Mouse (Mus musculus) forebrain, embryonic 10.5 days (tissue): ENCODE data around the gene Actg2. TPM values are rescaled to one million over a fixed set of nuclear protein-coding genes. Genes with fewer than 3 reads are reported as not detected.

ENCODE experiments used
- DNase-seq: peaks from one replicate; pipeline ENCODE4 v3.0.0-alpha.2; 2017; ENCODE audit warnings: low spot score; ENCODE audit errors: extremely low spot score
- H3K27ac ChIP-seq: fragments of 300-500 bp; sonication (generic); 2 replicates; pipeline ENCODE4 v1.5.1; 2016; ENCODE audit warnings: mild to moderate bottlenecking
- H3K27me3 ChIP-seq: fragments of 300-500 bp; sonication (generic); 2 replicates; pipeline ENCODE4 v1.6.1; 2016; ENCODE audit warnings: mild to moderate bottlenecking; ENCODE audit not compliant: poor library complexity, severe bottlenecking
- H3K36me3 ChIP-seq: fragments of 300-500 bp; sonication (generic); replicated peaks from 2 replicates; pipeline ENCODE4 v1.6.1; 2016; ENCODE audit warnings: mild to moderate bottlenecking, moderate library complexity
- H3K4me1 ChIP-seq: fragments of 300-500 bp; sonication (generic); 2 replicates; pipeline ENCODE4 v1.6.1; 2016
- H3K4me3 ChIP-seq: fragments of 300-500 bp; sonication (generic); 2 replicates; pipeline ENCODE4 v1.5.1; 2016; ENCODE audit warnings: mild to moderate bottlenecking, moderate library complexity
- H3K9me3 ChIP-seq: fragments of 300-500 bp; sonication (generic); 2 replicates; pipeline ENCODE4 v1.6.1; 2016; ENCODE audit warnings: mild to moderate bottlenecking, moderate library complexity
- WGBS: fragments of 180-500 bp; shearing (Covaris S2); methylation state at CpG from one replicate; pipeline ENCODE4 v1.1.7; 2016; 5-methylcytosine and 5-hydroxymethylcytosine counted together
- polyA plus RNA-seq: library from polyadenylated mRNA; unstranded; fragments of >200 nt; fragmentation: Nextera tagmentation; extraction: Ambion mirVana; gene quantifications from 2 replicates; pipeline ENCODE4 v1.2.1, GENCODE M21; 2016

Actg2 gene
- polyA plus RNA-seq, 1 experiment from 2014 or later: 0.26 TPM

- under 1% methylated on average over 54 of the region's 54 CpGs for WGBS
- peak within 1 kb of the TSS; percentile 92 for H3K27ac ChIP-seq
- no peaks in the 10 kb centered on the region for H3K9me3 ChIP-seq
- H3K27me3 ChIP-seq: no peaks in the 10 kb centered on the region
- H3K36me3 ChIP-seq: no peaks in the 10 kb centered on the region
- peak; percentile 99 for DNase-seq
- H3K4me1 ChIP-seq: peaks cover 24% of the 10 kb centered on the region
- peak within 1 kb of the TSS; percentile 82 for H3K4me3 ChIP-seq
Measured at GRCm38 (mm10) chr6:83506258-83507167, 29.6 kb downstream of the Actg2 start, which contains the start of gene Dguok. Gene Dguok (minus strand): TSS chr6:83506969.

DNA sequence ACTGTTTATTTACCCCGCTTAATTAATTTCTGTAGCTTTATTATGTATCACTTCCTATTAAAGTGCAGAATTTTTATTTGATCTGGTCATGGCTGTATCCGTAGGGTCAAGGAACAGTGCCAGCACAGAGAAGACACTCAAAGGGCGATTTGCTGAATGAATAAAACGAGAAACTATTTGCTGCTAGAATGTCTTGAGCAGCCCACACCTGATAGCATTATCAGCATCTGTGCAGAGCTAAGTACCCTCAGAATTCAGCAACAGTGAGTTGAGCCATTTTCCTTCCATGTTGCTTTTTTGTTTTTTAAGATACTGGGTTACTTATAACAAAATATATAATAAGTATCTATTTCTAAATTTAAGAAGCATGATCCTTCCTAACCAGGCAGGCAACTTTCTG lies 30.5 kb downstream of the Actg2 start:
- peaks cover 24% of the 10 kb centered on the region for H3K4me1 ChIP-seq
- H3K9me3 ChIP-seq: no peaks in the 10 kb centered on the region
- H3K27ac ChIP-seq: no peak overlapping the region; the same call in 1 of the 2 replicates
- H3K27me3 ChIP-seq: no peaks in the 10 kb centered on the region
- H3K4me3 ChIP-seq: peak overlapping the region; percentile 82
- no peak for DNase-seq
- 93% methylated on average over 4 of the region's 4 CpGs for WGBS
- H3K36me3 ChIP-seq: peaks cover 2% of the 10 kb centered on the region

DNA sequence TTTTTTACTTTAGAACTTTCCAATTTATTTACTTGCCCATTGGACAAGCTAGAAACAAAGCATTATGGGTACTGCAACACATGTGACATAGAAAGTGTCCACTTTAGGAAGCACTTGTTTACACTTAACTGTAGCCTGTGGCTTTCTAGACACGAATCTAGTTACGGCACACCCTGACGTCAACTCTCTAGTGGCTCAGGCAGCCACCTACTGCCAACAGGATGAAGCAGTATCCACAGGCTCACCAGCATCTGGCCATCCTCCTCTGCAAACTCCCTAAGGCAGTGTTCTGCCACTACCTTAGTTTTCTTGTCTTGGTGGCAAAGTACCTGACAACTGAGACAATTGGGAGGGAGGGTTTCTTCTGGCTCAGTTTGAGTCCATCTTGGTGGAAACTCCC lies 32.7 kb downstream of the Actg2 start:
- no peak overlapping the region for H3K4me3 ChIP-seq
- no peaks in the 10 kb centered on the region for H3K9me3 ChIP-seq
- H3K27ac ChIP-seq: no peak overlapping the region
- H3K4me1 ChIP-seq: peaks cover 24% of the 10 kb centered on the region
- peaks cover 14% of the 10 kb centered on the region for H3K36me3 ChIP-seq
- no peak for DNase-seq
- H3K27me3 ChIP-seq: no peaks in the 10 kb centered on the region
- WGBS: 93% methylated on average over 3 of the region's 3 CpGs

DNA sequence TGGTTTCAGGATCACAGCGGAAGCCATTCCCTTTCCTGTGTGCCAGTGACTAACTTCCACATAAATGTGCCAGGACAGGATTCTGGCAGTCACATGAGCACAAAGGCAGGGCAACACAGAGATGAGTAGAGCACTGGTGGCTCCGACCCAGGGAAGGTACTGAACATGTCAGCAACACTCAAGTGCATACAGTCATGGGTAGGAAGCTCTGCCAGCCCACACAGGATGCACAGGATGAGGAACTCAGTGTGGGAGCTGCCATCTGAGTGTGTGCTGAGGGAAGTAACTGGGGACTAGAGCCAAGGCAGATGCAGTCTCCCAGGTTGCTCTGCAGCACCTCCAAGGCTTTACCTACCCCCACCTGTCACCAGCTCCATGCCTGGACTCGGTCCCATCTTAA lies 33.4 kb downstream of the Actg2 start:
- WGBS: 82% methylated on average over 3 of the region's 3 CpGs
- no peaks in the 10 kb centered on the region for H3K27me3 ChIP-seq

DNA sequence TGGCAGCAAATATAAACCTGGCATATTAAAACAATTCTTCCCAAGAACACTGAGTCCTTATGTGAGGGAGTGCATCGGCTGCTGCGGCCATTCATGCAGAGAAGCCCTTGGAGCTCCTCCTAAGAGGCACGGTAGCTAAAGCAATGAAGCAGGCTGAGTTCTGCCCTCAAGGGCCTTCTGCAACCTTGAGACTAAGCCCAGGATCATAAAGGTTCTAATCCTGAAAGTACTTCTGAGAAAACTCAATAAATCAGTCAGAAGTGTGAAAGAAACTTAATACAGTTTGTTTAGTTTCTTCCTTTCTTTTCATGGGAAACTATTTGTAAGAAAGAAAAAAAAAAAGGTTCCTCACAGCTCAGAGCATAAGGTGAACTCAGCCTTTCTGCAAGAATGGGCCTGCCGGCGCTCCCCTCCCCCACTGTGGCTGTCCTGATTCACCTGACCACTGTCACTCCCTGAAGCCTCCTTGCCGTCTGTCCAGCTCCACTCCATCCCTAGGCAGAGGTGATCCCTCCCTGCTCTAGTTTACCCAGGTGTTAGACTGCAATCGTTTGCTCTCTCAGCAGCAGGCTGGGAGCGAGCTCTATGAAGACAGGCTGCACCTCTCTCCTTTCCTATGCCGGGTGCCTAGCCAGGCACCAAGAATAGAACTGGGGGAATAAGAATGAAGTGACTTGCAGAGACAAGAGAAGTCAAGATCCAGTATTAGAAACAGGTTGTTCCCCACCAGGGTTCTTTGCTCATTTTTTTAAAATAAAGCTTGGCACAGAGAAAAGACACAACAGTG lies 34.3 kb downstream of the Actg2 start:
- H3K4me3 ChIP-seq: no peak overlapping the region
- 67% methylated on average over 9 of the region's 9 CpGs for WGBS
- DNase-seq: no peak
- no peaks in the 10 kb centered on the region for H3K27me3 ChIP-seq
- H3K27ac ChIP-seq: no peak overlapping the region
- peaks cover 14% of the 10 kb centered on the region for H3K4me1 ChIP-seq
- H3K9me3 ChIP-seq: no peaks in the 10 kb centered on the region
- H3K36me3 ChIP-seq: peaks cover 27% of the 10 kb centered on the region

More for the DNA sequence above, 33.4 kb downstream of the Actg2 start:
- DNase-seq: no peak
- no peak overlapping the region for H3K27ac ChIP-seq
- peaks cover 20% of the 10 kb centered on the region for H3K4me1 ChIP-seq
- no peak overlapping the region for H3K4me3 ChIP-seq
- no peaks in the 10 kb centered on the region for H3K9me3 ChIP-seq
- H3K36me3 ChIP-seq: peaks cover 20% of the 10 kb centered on the region

- H3K9me3 ChIP-seq: no peaks in the 10 kb centered on the region
- no peak overlapping the region for H3K27ac ChIP-seq
- H3K27me3 ChIP-seq: no peaks in the 10 kb centered on the region
- peaks cover 7% of the 10 kb centered on the region for H3K4me1 ChIP-seq
- no peak overlapping the region for H3K4me3 ChIP-seq
- 68% methylated on average over 3 of the region's 3 CpGs for WGBS
- H3K36me3 ChIP-seq: peaks cover 40% of the 10 kb centered on the region
- no peak for DNase-seq
Measured at GRCm38 (mm10) chr6:83500462-83500861, 35.6 kb downstream of the Actg2 start.

DNA sequence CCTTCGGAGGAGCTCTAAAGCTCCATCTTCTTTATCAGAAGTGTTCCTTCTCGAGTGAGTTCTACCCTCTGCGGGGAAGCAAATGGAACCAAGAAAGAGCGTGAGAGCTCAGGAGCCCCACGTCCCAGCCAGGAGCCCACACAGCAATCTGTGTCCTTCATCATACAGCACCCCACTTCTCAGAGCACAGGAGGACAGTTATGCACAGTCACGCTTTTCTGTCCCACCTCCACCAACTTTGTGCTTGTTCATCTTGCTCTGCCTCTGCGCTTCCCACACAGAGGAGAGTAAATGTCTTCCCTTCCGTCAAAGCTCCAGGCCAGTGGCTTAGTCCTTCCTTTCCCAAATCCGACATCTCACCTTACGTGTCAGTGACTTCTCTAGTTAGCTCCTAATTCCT lies 37.0 kb downstream of the Actg2 start:
- Histone ChIP-seq H3K27me3 (no peaks in the 10 kb centered on the region), H3K27ac (no peak overlapping the region), H3K4me1 (no peaks in the 10 kb centered on the region), H3K4me3 (no peak overlapping the region), H3K9me3 (no peaks in the 10 kb centered on the region), H3K36me3 (peaks cover 46% of the 10 kb centered on the region)
- 92% methylated on average over 10 of the region's 10 CpGs for WGBS
- no peak for DNase-seq

DNA sequence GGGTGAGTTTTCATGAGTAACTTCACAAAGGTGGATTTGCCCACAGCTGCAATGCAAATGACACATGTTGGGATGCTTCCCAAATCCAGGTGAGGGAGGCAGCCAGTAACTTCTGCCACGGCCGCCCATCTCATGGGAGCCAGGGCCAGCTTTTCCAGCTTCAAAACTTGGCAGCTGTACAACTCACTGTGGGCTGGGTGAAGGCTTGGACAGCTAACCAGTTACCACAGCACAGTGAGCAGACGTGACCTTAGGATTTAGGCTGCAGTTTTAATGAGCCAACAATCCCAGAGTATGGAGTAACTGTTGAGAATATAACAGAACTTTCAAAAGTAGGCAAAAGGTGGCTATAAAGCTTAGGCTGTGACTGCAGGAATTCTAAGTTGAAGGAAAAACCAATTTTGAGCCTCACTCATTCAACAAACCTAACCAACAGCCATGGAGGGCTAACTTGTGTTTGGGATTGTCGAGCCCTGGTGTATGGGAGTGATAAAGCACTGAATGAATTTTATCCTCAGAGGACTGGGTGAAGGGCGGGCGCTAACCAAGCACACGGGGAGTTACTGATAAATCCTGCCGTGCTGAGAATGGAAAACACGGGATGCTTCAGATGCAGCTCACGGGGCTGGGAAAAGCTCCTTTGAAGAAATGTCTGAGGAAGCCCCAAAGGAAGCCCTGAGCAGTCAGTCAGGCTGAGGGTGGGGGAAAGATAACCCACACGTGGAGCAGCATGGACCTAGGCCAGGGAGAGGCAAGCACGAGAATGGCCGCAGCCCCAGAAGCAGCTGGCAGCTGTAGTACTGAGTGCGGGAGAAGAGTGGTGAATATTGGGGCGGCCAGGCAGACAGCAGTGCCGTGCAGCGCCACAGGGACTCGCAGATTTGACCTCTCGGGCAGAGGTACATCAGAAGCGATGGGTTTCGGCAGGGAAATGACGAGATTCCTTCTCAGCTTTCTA lies 39.0 kb downstream of the Actg2 start:
- WGBS: 92% methylated on average over 22 of the region's 22 CpGs
- H3K36me3 ChIP-seq: peaks cover 59% of the 10 kb centered on the region

DNA sequence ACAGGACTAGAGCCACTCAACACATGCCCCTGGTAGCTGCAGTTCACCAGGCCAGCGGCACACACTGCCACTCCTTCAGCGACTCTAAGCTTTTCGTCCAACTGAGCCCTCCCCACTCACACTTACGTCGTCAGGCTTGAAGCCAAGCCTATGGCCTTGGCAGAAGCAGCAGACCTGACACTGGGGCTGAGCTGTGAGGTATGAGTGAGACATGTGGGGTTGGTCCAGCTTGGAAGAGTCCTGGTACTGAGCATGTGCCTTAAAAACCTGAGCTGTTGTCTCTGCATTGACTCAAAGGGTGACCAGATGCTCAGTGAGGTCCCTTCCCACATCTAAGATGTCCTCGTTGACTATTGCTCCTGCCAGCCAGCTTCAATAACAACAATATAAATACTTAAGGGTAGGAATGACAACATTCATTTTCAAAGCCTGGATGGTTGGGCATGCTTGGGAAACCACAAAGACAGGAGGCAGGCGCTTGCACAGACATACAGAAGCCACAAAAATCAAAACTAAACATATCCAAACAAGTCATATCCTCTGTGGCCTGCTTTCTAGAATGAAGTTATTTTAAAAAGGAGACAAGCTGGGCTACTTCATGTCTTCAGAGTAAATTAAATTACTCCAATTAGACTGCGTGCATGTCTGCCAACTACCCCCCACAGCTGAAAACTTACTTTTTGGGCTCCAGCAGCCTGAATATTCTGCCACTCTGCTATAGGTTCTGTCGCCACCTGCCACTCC lies 39.9 kb downstream of the Actg2 start:
- no peak for DNase-seq
- Histone ChIP-seq H3K4me3 (no peak overlapping the region), H3K27ac (no peak overlapping the region), H3K9me3 (no peaks in the 10 kb centered on the region), H3K27me3 (no peaks in the 10 kb centered on the region), H3K36me3 (peaks cover 59% of the 10 kb centered on the region), H3K4me1 (no peaks in the 10 kb centered on the region)
- 95% methylated on average over 9 of the region's 9 CpGs for WGBS

More for the DNA sequence above, 39.0 kb downstream of the Actg2 start:
- H3K27ac ChIP-seq: no peak overlapping the region
- H3K4me3 ChIP-seq: no peak overlapping the region
- H3K9me3 ChIP-seq: no peaks in the 10 kb centered on the region
- no peaks in the 10 kb centered on the region for H3K4me1 ChIP-seq
- H3K27me3 ChIP-seq: no peaks in the 10 kb centered on the region
- no peak for DNase-seq

DNA sequence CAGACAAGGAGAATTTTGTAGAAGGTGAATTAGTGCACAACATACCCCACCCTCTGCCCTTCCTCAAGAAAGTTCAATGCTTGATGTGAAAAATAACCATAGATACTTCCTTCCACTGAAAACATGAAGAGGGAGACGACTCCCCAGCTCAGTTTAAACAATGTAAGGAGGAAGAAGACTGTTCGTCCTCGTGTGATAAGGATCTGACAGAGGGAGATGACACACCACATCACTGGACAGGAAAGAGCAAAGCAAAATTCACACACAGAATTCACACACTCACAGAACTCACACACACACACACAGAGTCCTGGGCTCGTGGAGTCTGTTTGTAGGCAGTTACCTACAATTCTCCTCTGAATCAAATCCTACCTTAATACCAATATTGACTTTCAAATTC lies 45.4 kb downstream of the Actg2 start:
- WGBS: 89% methylated on average over 4 of the region's 4 CpGs
- no peak overlapping the region for H3K4me3 ChIP-seq
- peaks cover 72% of the 10 kb centered on the region for H3K36me3 ChIP-seq
- H3K4me1 ChIP-seq: no peaks in the 10 kb centered on the region
- H3K27ac ChIP-seq: no peak overlapping the region
- no peaks in the 10 kb centered on the region for H3K27me3 ChIP-seq
- no peak for DNase-seq
- no peaks in the 10 kb centered on the region for H3K9me3 ChIP-seq

DNA sequence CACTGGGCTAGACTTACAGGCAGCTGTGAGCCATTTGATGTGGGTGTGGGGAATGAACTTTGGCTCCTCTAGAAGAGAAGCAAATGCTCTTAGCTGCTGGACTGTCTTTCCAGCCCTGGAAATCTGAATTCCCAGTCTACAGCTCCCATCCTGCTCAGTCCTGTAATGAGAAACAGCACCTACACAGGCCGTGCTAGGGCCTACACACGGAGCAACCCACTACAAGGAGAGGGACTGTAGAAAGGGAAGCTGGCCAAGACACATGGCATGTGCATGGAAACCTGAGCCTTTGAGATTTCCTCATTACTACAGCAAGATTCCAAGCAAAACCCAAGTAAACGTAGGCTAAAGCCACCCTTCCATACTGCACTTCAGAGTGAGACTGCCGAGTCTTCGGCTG lies 47.9 kb downstream of the Actg2 start:
- H3K27me3 ChIP-seq: no peaks in the 10 kb centered on the region
- 90% methylated on average over 5 of the region's 5 CpGs for WGBS
- no peak for DNase-seq
- no peak overlapping the region for H3K4me3 ChIP-seq
- no peak overlapping the region for H3K27ac ChIP-seq
- H3K36me3 ChIP-seq: peaks cover 77% of the 10 kb centered on the region
- no peaks in the 10 kb centered on the region for H3K4me1 ChIP-seq
- no peaks in the 10 kb centered on the region for H3K9me3 ChIP-seq

GRCm38 (mm10) chr6:83487298-83487697 lies 48.8 kb downstream of the Actg2 start:
- H3K36me3 ChIP-seq: peaks cover 83% of the 10 kb centered on the region
- no peaks in the 10 kb centered on the region for H3K9me3 ChIP-seq

More at GRCm38 (mm10) chr6:83487298-83487697, 48.8 kb downstream of the Actg2 start:
- H3K27me3 ChIP-seq: no peaks in the 10 kb centered on the region
- no peak overlapping the region for H3K27ac ChIP-seq
- no peak overlapping the region for H3K4me3 ChIP-seq
- H3K4me1 ChIP-seq: no peaks in the 10 kb centered on the region
- no peak for DNase-seq
- WGBS: 92% methylated on average over 4 of the region's 4 CpGs
